Mouse (Mus musculus) spleen, postnatal 4 days (tissue): ENCODE data around the gene Add3.
A peak's percentile ranks its signal among the peaks of the same experiment; 100 is the strongest.

Experiments used
- DNase-seq, 2 experiments: peaks; one replicate each; pipeline ENCODE4 v3.0.0; 2022; ENCODE audit warnings: low spot score in 2 of 2

Gene Add3

DNA sequence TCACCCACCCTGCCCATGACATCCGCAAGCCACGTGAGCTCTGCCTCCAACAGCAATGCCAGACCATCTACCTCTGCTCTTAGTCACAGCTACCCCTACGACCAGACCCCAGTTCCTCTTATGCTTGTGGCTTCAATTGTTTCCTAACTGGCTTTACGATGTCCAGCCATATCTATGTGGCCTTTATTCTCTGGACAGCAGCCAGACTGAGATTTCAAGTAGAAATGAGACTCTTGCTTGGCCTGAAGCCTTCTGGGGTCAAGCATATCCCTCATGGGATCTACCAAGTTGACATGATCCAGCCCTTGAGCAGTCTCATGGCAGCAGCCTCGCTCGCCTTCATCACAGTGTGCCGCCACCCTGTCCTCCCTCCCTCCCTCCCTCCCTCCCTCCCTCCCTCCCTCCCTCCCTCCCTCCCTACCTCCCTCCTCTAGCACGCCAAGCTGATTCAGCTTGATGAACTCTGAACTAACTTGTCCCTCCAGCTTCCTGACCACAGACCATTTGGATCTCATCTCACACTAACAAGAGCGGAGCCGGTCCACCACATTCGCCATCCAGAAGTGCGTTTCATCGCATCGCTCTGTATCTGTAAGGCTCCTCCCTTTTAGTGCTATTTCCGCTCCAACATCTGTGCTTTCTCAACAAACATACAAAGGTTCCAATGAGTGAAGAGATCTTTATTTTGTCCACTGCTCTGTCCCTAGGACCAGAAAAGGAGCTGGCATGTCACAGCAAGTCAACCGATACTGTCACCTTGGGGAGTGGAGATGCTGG lies 9.7 kb upstream of the Add3 start:
- no peak for DNase-seq

GRCm38 (mm10) chr19:53132471-53132870 lies 7.8 kb upstream of the Add3 start:
- DNase-seq = no peak

- no peak for DNase-seq
These were observed 3.7 kb upstream of the Add3 start for GRCm38 (mm10) chr19:53136336-53137090.

DNA sequence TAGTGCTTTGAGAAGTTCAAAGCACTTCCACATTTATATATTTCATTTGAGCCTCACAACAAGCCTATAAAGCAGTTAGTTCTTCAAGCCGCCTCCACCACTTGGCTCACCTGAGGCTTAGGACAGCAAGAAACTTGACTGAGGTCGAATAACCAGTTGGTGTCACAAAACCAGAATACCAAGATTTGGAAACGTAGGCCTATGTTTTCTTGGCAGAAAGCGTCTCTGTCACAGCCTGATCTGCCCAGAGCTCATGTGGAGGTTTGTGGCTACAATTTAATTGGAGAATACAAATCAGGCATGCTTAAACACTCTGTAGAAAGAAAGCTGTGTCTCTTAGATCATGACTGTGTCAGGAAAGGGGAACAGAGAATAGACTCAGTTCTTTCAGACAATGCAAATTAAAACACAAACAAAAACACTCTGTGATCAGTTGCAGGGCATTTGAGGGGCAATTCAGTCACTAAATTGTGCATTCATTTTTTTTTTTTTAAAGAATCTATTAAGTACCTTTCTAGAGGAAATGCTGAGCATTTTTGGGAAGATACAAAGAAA lies 3.0 kb upstream of the Add3 start:
- no peak for DNase-seq

- DNase-seq = no peak
These were observed 584 bp downstream of the Add3 start for GRCm38 (mm10) chr19:53140804-53141250.

DNA sequence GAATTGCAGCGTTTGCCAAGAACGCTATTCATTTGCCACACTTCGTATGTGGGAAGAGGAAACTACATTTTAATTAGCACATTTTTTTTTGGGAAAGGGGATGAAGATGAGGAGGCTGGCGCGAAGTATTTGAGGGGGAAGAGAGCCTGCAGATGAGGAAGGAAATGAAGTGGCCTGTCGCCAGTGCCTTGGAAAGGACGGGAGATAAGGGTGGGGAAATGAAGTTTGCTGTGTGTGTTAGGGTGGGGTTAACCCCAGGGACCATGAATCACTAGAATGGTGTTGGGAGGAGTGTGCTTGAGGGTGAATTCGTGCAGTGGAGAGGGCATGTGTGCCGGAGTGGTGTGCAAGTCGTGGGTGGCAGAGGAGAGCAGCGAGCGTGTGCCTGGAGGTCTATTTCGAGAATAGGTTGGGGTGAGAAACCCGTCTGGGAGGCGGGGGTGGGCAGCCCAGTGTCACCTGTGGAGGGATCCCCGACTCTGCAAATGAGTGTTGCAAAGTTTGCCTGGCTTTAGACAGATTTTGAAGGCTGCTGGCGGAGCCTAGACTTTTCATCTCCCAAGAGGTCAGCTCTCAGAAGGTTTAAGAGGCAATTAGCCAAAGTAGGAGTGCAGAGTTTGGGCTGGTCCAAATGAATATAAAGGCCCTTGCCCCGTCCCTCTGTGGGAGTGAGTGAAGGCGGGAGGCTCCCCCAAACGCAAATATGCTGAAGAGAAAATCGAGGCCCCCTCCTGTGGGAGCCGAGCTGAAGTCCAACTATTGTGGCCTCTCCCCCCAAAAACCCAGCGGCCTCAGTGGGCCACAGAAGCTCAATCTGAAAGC lies 1.2 kb downstream of the Add3 start:
- peak; percentile 39 to 73 for DNase-seq

DNA sequence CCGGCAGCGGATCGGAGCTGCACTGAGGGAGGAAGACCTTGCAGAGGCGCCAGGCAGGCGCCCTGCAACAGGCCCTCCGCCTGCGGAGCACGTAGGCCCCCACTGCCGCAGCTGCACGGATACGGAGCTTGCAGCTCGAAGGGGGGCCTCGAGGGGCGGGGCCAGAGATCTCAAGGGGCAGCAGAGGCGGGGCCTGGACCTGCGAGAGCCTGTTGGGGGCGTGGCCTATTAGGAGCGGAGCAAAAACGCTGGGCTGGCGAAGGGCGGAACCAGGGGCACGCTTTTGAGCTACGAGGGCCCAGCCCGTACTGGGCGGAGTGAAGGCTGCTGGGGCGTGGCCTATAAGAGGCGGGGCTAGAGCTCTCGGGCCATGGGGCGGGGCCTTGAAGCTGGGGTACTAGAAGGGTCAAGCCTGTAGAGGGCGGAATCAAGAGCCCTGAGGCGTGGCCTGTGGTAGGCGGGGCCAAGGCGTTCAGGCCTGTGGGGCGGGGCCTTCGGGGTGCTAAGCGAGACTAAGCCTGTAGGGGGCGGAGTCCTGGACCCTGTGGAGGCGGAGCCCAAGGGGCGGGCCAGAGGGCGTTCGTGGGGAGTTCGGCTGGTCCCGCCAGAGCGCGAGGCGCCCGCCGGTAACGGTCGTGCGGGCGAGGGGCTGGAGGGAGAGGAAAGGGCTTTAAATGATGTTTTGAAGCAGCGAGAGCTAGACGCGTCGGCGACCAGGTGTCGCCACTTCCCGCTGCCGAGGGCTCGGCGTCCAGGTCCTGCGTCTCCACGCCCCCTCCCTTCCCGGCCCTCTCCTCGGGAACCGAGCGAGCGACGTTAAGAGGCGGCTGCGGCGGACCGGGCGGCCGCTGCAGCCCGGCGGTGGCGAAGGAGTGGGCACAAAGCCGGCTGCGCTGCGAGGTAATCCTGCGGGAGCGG lies 2.2 kb downstream of the Add3 start:
- DNase-seq = peak; percentile 99 to 100

GRCm38 (mm10) chr19:53143108-53143971 lies 3.1 kb downstream of the Add3 start:
- peak; percentile 41 to 78 for DNase-seq

GRCm38 (mm10) chr19:53145075-53145474 lies 4.8 kb downstream of the Add3 start:
- DNase-seq = no peak

DNA sequence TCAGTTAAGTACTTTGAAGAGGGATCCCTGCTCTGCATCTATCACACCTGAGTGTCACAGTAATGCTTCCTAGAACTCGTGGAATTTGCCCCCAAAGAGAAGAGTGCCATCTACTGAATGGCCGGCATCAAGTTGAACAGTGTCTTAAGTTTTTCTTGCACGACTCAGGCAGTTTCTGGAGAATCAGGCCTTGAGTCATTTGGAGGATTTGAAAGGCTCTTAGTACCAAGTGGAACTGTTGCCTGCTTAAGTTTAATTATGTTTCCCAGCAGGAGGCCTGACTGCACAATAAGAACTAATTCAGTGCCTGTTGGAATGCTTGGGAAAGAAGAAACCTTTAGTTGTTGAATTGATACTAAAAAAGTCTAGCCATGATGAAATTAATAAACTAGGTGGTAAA lies 9.1 kb downstream of the Add3 start:
- DNase-seq = no peak

GRCm38 (mm10) chr19:53152451-53152850 lies 12.2 kb downstream of the Add3 start:
- DNase-seq = no peak

- no peak for DNase-seq
These were observed 12.9 kb downstream of the Add3 start for GRCm38 (mm10) chr19:53153096-53153495.

GRCm38 (mm10) chr19:53154156-53154555 lies 13.9 kb downstream of the Add3 start:
- no peak for DNase-seq

- no peak for DNase-seq
These were observed 16.1 kb downstream of the Add3 start for GRCm38 (mm10) chr19:53156361-53156760.

DNA sequence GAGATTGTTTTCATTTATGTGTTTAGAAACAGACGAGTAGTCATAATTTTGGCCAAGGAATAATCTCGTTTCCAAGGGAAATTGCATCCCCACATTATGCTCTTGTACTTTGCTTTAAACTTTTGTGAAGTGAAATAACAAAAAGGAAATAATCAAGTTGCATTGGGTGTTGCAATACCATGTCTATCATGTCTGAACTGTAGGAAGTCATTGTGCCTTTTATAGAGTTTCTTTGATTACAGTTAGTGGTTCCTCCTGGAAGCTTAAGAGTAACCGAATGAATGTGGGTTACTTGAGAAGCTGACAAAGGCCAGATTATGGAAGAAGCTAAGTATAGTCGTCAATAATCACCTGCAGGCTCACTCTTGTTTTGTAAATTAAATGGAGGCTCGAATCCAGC lies 16.9 kb downstream of the Add3 start:
- no peak for DNase-seq

DNA sequence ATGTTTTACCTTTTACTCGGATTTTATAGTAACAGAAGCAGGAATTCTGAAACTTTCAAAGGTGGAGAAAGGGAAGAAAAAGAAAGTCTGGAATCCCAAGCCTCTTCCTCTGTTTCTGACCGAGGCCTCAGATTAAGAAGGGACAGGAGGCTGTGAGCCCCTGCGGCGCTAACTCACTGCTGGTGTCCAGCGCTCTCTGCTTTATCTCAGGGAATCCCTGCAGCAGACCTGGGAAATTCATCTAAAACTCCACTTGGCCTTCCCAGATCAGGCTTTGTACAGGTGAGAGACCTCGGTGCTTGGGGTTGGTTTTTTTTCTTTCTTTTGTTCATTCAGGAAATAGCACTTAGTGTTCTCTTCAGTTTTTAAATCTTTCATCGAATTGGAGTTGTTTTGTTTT lies 19.1 kb downstream of the Add3 start:
- no peak for DNase-seq

DNA sequence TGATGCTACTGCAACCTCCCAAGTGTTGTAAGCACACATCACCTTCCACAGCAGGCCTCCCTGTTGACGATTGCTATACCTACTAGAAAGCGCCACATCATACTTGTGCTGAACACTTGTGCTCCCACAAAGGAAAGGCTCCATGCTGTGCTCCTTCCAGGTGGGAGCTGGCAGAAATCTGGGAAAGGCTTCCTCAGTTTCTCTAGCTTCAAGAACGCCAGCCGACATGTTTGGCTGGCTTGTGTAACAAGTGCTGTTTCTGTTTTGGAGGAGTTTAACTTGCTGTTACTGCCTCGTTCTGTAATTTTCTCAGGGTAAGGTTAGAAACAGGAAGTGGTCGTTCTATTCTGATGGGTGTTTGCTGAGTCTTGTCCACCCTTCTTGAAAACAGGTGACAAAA lies 22.7 kb downstream of the Add3 start:
- no peak for DNase-seq

DNA sequence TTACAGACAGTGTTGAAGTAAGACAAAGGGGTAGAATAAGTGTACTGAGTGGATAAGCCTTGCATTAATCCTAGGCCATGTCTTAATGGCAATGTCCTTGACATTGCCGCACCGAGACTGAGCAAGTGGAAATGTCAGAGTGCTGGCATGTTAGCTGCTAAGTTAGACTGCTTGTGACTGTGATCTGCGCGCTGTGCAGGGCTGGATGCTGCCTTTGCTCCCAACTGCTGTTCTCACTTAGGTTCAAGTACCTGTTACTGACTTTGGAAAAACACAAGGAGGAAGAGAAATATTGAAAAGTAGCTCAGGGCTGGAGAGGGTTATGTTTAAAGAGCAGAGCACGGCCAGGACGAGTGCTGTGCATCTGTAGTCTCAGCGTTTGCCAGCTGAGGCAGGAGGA lies 24.4 kb downstream of the Add3 start:
- no peak for DNase-seq

DNA sequence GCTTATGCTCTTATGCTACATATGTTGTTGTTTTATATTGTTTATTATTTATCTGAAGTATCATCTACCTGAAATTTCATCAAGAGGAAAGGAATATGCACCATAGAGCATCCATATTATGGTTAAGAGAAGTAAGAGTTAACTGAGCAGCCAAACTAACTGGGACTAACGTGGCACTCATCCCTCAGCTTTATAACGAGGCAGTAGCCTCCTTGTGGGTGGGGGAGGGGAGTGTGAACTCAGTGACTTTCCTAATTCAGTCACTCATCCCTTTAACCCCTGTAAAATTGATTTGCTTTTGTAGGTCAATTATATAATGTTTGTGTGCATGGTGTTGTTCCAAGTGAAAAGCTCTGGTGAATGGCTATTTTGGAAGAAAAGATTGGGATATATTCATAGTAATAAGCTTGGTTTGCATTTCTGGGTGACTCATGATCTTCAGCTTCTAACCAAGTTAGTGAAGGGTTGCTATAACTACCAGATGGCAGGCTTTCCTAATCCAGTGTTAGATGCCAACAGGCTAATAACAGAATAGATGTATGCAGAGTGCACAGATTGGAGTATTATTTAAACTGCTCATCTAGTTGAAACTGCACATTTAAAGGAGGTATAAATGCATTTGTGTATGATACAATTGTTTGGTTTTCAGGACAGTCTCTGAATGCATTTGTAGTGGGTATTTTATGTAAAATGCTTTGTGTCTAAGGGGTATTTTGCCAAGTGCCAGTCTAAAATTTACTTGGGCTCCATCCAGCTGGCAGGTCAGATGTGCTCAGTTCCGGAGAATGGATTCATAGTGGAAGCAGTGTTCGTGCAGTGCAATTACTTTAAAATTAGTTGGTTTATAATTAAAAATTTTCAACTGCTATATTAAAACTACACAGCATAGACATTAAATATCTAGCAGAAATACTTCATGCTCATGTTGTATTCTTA lies 25.3 kb downstream of the Add3 start:
- no peak for DNase-seq
